Mouse (Mus musculus) brain, embryonic 18.5 days (tissue): Measurements from ENCODE around the gene D5Ertd579e.

Source experiments
- DNase-seq: peaks from one replicate; pipeline ENCODE4 v3.0.0-alpha.2; 2012; ENCODE audit warnings: low read depth, low spot score

D5Ertd579e gene

DNA sequence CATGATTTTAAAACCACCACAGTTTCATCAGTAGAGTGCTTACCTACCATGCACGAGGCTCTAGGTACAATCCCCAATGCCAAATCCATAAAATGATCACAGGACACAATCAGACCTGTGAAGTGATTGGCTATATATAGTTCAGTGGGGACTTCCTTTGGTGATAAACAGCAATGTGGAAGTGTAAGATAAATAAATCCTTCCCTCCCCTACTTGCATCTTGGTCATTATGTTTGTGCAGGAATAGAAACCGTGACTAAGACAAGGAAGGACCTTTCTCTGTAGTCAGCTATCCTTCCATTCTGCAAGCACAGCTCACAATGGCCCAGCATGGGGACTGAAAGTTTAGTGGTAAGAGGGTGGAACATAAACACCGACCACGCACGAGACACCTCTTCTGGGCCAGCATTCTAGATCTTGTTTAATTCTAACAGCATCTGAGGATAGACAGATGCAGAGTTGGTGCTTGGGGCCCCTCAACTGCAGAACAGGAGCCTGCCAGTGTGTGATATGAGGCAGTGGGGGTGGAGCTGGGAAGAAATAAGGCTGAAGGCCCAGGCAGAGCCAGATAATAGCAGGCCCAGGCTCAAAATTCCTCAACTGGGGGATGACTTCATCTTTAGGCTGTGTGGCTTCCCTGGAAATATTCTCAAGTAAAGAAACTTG lies 25.0 kb upstream of the D5Ertd579e start:
- DNase-seq = no peak

- DNase-seq = no peak
Observed at GRCm38 (mm10) chr5:36720219-36720618, 24.4 kb upstream of the D5Ertd579e start.

DNA sequence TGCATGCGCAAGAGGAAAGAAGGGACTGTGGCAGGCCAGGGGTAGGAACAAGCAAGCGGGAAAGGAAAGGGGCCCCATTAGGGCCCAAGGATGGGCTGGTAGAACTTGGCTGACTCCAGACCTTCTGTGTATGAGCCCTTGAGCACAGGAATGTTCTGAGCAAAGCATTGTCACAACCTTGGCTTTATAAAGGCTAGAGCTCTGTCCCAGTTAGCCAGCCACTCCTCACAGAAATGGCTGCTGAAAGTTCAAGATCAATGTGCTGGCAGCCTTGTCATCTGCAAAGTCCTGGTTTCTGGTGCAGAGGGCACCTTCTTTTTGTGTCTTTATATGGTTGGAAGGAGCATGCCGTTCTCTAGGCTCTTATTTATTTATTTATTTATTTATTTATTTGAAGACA lies 23.8 kb upstream of the D5Ertd579e start:
- no peak for DNase-seq

GRCm38 (mm10) chr5:36719135-36719534 lies 23.3 kb upstream of the D5Ertd579e start:
- DNase-seq = no peak

GRCm38 (mm10) chr5:36717889-36718288 lies 22.1 kb upstream of the D5Ertd579e start:
- no peak for DNase-seq

- DNase-seq = no peak
Observed at GRCm38 (mm10) chr5:36716816-36717215, 21.0 kb upstream of the D5Ertd579e start.

DNA sequence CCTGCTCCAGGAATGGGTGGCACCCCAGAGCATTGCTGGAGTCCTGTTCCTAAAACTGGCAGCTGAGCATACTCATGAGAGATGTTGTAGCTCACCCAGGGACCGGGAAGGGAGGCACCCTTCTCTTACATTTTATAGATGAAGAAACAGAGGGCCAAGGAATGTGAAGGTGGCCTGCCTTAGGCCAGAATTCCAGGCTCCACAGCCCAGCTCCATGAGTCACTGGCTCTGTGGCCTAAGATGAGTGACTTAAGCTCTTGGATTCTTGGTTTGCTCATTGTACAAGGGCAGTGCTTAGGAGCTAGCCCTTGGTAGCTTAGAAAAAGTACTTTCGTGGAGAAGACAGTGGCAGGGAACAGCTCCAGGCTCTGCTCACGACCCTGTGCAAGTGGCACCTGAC lies 19.0 kb upstream of the D5Ertd579e start:
- DNase-seq = no peak

DNA sequence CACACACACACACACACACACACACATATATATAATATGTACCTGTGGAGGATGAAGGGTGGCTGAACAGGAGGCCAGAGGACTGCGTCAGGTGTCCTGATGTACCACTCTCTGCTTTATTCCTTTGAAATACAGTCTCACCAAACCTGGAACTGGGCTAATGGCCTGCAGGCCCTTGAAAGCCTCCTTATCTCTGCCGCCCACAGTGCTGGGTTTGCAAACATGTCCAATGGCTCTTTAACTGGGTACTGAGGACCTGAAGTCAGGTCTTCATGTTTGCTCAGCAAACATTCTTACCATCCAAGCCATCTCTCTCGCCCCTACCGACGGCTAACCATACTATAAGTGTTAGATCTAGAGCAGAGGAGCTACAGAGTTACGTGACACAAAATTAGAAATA lies 17.9 kb upstream of the D5Ertd579e start:
- DNase-seq = no peak

GRCm38 (mm10) chr5:36712553-36713534 lies 17.0 kb upstream of the D5Ertd579e start:
- no peak for DNase-seq

GRCm38 (mm10) chr5:36711863-36712262 lies 16.0 kb upstream of the D5Ertd579e start:
- DNase-seq = no peak

DNA sequence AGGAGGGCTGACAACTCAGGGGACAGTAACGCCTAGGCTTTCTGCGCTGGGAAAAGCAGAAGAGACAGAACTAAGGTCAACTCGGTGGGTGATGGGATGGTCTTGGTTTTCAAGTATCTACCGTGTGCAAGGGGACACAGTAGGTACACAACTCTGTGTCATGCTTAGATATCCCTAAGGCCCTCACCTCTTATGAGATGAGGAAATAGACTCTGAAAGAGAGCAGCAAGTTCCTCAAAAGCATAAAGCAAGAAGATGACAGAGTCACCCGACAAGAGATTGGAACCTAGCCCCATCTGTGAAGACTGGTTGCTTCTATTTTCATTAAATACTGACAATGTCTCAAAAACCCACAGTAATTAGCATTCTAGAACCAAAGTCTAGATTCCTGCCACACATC lies 10.0 kb upstream of the D5Ertd579e start:
- DNase-seq = no peak

GRCm38 (mm10) chr5:36705390-36705789 lies 9.6 kb upstream of the D5Ertd579e start:
- no peak for DNase-seq

DNA sequence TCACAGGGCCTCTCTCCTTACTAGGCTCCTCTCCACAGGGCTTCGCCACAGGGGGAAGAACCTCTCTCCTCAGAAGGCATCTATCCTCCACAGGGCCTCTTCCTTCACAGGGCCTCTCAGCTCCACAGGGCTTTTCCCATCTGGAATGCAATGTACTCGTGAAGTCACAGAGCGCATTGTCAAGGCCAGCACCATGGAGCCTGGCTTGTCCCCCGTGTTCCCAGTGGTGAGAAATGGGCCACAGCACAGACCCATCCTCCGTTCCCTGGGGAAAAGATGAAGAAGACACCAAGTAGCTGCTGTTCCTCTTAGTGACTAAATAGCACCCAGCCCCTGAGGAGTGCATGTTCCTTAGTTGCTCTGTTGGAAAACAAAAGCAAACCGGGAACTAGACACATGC lies 8.9 kb upstream of the D5Ertd579e start:
- DNase-seq = no peak

DNA sequence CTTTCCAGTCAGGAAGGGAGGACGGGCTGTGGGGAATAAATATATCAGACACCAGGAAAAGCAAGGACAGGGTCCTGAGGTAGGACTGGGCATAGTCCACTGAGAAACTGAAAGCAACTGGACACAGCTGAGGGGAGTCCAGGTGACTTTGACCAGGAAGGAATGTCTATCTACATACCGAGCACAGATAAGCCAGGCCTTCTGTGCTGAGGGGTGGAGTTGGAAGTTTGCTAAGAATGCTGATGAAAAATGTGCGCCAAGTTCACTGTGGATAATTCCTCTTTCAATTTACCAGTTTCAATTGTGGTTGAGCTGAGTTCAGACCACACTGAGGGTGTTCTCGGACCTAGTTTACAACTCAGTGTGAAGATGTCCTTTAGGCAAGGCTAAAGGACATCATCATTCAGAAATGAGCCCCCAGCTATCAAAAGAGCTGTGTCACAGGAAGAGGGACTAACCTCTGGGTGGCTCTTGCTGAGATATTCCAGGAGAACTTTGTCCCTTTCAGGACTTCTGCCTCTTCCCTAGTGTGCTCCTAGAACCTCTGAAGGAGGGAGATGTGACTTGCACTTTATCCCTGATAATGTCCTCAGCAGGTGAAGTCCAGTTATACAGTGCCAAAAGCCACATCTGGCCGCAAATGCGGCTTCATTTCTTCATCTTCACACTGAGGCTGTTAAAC lies 5.3 kb upstream of the D5Ertd579e start:
- no peak for DNase-seq

DNA sequence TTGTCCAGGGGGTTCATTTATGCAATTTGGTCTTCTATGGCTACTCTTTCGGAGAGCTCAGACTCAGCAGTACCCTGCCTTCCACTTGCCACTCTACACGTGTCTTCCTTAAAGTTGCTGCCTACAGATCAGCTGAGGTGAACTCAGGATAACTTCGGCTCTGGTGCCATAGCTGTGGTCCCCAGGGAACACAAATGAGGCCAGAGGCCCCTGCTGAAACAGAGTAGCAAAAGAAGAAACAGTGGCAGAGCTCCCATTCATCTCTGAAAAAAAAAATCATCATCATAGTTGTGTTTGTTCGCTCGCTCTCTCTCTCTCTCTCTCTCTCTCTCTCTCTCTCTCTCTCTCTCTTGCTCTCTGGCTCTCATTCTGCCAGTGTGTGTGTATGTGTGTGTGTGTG lies 2.9 kb upstream of the D5Ertd579e start:
- no peak for DNase-seq

GRCm38 (mm10) chr5:36698067-36698670 lies 2.3 kb upstream of the D5Ertd579e start:
- no peak for DNase-seq

DNA sequence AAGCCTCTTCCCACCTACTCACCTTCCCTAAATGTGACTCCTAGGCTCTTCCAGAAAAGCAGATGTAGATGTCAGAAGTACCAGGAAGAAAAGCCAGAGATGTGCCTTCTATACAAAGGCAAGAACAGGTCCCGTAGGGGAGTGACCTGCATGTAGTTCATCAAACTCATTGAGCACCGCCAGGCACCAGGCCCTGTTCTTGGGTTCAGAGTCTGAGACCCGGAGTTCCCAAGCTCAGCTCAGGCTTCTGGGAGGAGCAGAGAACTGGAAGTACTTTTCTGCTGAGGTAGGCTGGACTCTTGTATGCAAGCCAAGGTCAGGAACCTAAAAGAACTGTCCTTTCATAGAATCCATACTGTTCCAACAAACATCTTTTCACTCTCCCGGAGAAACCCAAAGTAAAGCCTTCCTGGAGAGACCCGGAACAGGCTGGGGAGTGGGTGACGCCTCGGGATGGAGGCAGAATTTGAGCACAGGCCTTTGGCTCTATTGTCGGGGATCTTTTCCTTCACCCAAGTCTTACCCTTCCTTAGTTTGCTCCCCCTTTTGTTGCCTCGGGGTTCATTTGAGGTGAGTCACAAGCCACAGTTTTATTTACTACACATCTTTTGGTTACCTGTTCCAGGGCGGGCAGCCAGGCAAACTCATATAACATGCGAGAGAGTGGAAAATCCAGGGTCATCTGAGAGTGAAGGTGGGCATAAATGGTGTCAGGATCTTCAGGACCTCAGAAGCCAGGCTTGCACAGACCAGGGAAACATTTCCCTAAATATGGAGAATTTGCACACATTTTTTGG lies 878 bp upstream of the D5Ertd579e start:
- no peak for DNase-seq

DNA sequence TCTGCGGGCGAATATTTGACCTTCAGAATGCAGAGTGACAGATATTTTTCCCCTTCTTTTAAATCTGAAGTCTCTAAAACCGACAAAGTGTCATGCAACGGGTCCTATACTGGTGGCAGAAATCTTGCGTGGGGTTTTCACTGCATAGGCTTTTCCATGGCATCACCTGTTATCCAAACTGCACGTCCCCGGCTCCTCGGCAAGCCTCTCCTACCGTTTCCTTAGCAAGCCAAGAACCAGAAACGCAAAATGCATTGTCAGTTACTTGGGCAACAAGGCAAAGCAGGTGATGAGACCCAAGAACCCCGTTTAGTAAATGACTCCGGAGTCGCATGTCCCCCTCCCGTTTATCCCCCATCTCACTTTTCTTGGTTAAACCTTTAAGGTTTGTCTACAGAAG lies 819 bp downstream of the D5Ertd579e start:
- no peak for DNase-seq

DNA sequence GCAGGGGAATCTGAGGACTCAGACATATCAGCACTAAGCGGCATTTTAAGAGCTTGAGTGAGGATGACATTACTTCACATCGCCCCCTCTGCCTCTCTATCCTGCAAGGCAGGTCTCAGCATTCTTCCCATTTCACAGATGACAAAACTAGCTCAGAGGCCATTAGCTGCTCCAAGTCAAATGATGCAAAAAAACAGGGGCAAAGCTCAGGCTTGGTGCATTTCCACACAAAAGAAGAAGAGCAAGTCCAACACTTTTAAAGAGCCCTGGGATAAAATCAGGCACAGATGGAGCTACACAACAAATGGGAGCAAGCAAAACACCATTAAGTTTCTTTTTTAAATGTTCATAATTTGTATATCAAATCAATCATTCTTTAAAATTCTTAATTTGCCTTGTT lies 2.2 kb downstream of the D5Ertd579e start:
- DNase-seq = no peak

DNA sequence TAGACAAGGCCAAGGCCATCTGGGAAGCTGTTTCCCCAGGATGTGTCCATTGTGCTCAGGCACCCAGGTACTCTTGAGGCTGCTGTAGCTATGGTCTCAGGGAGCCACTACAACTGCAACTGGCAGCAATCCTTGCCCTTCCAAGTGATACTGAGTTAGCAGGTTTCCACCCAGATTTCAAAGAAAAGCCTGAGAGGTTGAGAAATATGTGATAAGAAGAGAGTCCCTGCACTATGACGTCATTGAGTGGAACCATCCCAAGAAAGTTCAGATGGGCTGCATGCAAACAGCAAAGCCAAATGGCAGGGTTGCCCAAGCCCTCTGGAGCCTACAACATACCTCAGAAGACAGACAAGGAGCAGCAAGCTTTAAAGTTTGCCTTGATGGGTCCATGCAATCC lies 4.4 kb downstream of the D5Ertd579e start:
- DNase-seq = no peak

- DNase-seq = no peak
Observed at GRCm38 (mm10) chr5:36685170-36685569, 10.7 kb downstream of the D5Ertd579e start.
